9 mouse cellular contexts compared by ENCODE assay signal in genomic region chr15:27539745-27540144, GRCm38 (mm10).
DNase-seq lines count a peak whose midpoint lies in the region.
"Had no signal": no experiment of that assay in that cellular context is flagged by ENCODE, and none has a peak within 500 bp of the region (broad histone marks: within the 10 kb centered on the region; RNA-seq: fewer than 3 reads in every experiment).

No protein-coding gene starts in this region.

- intact Hi-C loops in heart, postnatal 25 days (cut with DNase I) = loop anchor here (2.0 kb wide), 1 partner anchor 33 kb away; no protein-coding TSS in a partner anchor

- DNase-seq in kidney, adult 9 months = peak; percentile 7
- no peak for DNase-seq in kidney, postnatal 4 days
- DNase-seq in adrenal gland, postnatal 25 days = peak; percentile 25
- peak; percentile 63 to 90 for DNase-seq in heart, adult 18-20 months
- peak; percentile 25 for DNase-seq in heart, postnatal 25 days (ENCODE audit: low spot score)
- DNase-seq in layer of hippocampus, adult 11-12 months (ENCODE audit: low spot score) = no peak
- DNase-seq in lung, postnatal 4 days = no peak
- DNase-seq: layer of hippocampus, postnatal 36 days; liver had no signal

Comparison
In these comparisons a context has a peak if more than half of its experiments do, and no peak if none do; other contexts are left out.
1. DNase-seq: peak in kidney, adult 9 months (single experiment), adrenal gland, postnatal 25 days (single experiment), heart, adult 18-20 months (2 of 2) and heart, postnatal 25 days (single experiment); none in kidney, postnatal 4 days (0 of 2), layer of hippocampus, adult 11-12 months (single experiment) and lung, postnatal 4 days (0 of 2).